Mouse (Mus musculus) testis, postnatal 14 days (tissue): ENCODE measurements around the gene Ccnf.
A peak's percentile ranks its signal among the peaks of the same experiment; 100 is the strongest.

ENCODE experiments used
- DNase-seq: peaks from one replicate; pipeline ENCODE4 v3.0.0; 2021; ENCODE audit warnings: low spot score

The Ccnf gene

GRCm38 (mm10) chr17:24251320-24252069 is at the start of gene Ccnf:
Gene Ccnf (minus strand): TSS chr17:24251484.
- peak; percentile 97 for DNase-seq

- no peak for DNase-seq
These were observed 49.4 kb upstream of the Ccnf start for GRCm38 (mm10) chr17:24300651-24301050.

- no peak for DNase-seq
These were observed 38.1 kb upstream of the Ccnf start for GRCm38 (mm10) chr17:24289338-24289737.

- DNase-seq: no peak
These were observed 37.2 kb upstream of the Ccnf start for GRCm38 (mm10) chr17:24288477-24288876.

- no peak for DNase-seq
These were observed 34.4 kb upstream of the Ccnf start for GRCm38 (mm10) chr17:24285680-24286079.

GRCm38 (mm10) chr17:24283266-24283818 is 32.1 kb upstream of the Ccnf start:
- no peak for DNase-seq

- no peak for DNase-seq
These were observed 31.4 kb upstream of the Ccnf start for GRCm38 (mm10) chr17:24282637-24283036.

- DNase-seq: no peak
These were observed 28.6 kb upstream of the Ccnf start for GRCm38 (mm10) chr17:24279907-24280306.

- no peak for DNase-seq
These were observed 15.8 kb upstream of the Ccnf start for GRCm38 (mm10) chr17:24267133-24267532.

GRCm38 (mm10) chr17:24264766-24265165 is 13.5 kb upstream of the Ccnf start:
- DNase-seq: no peak

DNA sequence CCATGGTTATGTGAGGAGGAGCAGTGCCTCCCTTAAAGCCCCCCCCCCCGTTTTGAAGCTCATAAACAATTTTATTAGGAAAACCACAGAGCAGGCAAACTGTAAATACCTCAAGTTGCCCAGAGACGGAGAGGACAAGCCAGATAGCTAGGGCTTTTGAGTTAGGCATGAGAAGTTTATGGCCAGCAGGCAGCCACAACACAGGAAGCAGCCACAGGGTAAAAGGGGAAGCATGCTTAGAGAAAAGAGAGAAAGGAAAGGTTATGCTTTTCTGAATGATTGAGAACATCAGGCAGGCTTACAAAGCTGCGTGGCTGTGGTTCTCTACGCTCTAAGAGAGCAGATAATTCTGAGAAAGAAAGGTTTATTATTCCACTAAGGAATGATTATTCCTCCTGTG is 9.2 kb upstream of the Ccnf start:
- DNase-seq: no peak

DNA sequence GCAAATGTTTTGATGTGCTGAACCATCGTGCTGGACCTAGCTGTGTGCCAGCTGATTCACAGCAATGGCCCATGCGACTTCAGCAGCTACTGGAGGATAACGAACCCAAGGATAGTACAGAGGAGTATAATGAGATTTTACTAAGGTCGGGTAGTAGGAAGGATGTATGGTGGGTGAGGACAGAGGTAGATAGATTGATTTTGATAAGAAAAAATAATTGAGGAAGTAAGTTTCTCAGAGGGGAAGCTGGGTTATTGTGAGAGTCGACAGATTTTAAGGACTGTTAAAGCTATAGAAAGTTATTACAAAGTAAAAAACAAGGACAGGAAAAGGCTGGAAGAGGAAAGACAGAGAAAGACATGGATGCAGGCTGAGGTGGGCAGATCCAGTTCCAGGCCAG is 8.4 kb upstream of the Ccnf start:
- no peak for DNase-seq

DNA sequence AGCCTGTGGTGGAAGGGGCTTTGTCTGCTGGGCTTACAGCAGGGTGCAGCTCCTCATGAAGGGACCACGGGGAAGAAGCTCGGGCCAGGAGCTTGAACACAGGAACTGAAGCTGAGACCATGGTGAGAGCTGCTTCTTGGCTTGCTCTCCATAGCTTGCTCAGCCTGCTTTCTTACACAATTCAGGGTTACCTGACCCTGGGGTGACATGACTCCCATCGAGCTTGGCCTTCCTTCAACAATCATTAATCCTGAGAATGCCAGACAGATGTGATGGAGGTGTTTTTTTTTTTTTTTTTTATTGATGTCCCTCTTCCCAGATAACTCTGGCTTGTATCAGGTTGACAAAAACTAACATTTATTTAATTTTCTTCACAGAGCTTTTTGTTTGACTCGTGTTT is 7.7 kb upstream of the Ccnf start:
- no peak for DNase-seq

GRCm38 (mm10) chr17:24252329-24252728 is 1.0 kb upstream of the Ccnf start:
- no peak for DNase-seq

DNA sequence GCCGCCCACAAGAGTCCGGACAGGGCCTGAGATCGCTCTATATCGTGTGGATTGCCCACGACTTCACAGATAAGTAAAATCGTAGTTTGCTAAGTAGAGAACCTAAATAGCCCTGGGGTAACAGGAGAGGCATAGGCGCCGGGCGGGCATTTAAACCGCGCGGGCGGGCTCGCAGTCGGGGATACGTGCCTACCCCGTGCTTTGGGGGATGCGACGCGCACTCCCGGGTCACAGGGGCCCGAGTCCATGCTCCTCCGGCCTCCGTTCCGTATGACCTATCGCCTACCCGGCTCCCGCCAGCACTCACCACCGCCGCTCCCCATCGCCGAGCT is 330 bp downstream of the Ccnf start:
- DNase-seq: no peak

DNA sequence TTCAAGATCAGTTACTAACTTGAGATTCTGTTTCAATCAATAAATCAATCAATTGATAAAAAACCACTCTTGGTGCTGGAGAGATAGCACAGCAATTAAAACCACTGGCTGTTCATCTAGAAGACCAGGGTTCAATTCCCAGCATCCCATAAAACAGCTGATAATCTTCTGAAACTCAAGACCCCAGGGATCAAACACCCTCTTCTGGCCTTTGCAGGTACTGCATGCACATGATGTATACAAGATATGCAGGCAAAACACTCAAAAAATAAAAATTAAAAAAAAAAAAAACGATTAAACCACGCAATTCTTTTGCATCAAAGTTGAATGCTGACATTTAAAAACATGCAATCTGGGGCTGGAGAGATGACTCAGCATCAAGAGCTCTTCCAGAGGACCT is 2.6 kb downstream of the Ccnf start:
- no peak for DNase-seq

GRCm38 (mm10) chr17:24244061-24244460 is 7.2 kb downstream of the Ccnf start:
- DNase-seq: no peak

DNA sequence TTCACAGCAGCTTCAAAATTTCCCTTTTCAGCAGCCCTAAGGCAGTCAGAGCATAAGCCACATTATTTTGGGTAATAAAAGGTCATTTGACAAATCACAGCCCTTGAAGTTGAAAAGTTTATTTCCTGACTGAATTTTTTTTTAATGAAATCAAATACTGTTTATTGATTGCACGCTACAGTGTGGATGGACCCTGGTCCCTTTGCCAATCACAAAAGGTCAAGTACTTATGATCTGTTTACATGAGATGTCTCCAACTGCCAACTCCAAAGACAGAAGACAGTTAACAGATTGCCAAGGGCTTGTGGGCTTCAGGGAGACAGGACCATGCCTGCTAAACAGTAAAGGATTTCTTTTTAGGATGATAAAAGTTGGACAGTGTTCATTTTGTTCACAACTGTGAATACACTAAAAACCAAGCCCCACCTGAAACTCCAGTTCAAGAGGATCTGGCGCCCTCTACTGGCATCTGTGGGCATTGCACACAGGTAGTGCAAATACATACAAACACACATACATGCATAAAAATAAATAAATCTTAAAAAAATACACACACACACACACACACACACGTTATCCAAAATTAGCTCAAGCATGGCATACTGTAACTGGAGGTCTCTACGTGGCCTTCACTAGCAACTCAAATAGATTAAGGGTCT is 7.8 kb downstream of the Ccnf start:
- DNase-seq: no peak

DNA sequence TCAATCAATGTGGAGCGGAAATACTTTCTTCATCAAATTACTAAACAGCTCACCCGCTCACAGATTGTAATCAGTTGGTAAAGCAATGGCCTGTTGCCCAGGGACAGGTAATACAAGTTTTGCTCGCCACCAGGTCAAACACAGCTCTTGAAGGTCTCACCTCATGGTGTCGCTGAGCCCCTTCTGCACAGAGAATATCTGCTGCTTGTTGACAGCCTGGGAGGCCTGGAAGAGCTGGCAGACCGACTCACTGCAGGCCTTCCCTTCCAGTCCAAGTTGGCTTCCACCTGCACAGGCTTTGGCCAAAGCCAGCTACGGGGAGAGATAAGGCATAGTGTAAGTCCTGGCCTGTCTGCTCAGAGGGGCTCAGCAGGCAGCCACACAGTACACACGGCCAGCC is 14.4 kb downstream of the Ccnf start:
- DNase-seq: no peak

DNA sequence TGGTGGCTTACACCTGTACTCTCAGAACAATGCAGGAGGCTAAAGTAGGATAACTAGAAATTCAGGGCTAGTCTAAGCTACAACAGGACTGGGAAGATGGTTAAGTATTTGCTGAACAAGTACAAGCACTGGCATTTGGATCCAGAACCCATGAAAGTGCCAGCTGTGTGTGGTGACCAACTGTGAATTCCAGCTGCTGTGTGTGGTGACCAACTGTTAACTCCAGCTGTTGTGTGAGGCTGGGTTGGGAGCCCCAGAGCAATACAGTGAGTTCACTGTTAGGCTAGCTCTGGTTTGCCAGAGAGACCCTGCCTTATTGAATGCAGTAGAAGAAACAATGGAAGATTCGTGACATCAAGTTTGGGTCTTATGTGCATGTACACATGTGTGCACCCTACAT is 14.8 kb downstream of the Ccnf start:
- no peak for DNase-seq

DNA sequence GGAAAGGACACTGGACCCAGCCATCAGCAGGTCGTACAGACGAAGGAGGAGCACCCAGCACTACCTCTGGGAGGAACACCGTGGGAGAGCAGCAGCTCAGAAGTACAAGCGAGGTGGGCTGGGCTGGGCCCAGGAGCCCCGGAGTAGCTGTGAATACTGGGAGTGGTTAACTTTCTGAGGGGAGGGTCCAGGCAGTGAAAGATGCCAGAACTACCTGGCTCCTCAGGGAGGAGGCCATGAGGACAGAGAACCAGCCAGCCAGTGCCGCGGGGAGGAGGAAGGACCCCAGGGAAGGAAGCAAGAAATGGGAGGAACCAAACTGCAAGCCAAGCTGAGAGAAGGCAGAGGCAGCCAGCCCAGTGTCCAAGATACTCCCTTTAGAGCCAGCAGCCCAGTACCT is 23.3 kb downstream of the Ccnf start:
- no peak for DNase-seq

GRCm38 (mm10) chr17:24226721-24227120 is 24.6 kb downstream of the Ccnf start:
- no peak for DNase-seq

- DNase-seq: no peak
These were observed 25.4 kb downstream of the Ccnf start for GRCm38 (mm10) chr17:24225851-24226250.

- no peak for DNase-seq
These were observed 26.5 kb downstream of the Ccnf start for GRCm38 (mm10) chr17:24224741-24225140.
